Mouse (Mus musculus) left cerebral cortex, adult 9 months (tissue): ENCODE data around the gene Arf3.
"Not testable (repeated sequence)": the region's sequence is repeated elsewhere in the genome, so short reads cannot be mapped to it uniquely, and the experiment has no call there.

Source experiments
- DNase-seq, 2 experiments: peaks; one replicate each; pipeline ENCODE4 v3.0.0; 2022; ENCODE audit warnings: low spot score in 2 of 2

The Arf3 gene

GRCm38 (mm10) chr15:98762670-98763529 is at the start of gene Arf3:
Arf3 (minus strand) TSS chr15:98763214.
- DNase-seq, result peak; percentile 88 to 95

GRCm38 (mm10) chr15:98810212-98810611 is 47.2 kb upstream of the Arf3 start:
- DNase-seq, result not testable (repeated sequence)

- no peak for DNase-seq
These were observed 46.4 kb upstream of the Arf3 start, which contains the start of gene Ddn for GRCm38 (mm10) chr15:98809390-98809789. Ddn (minus strand) TSS chr15:98809490.

GRCm38 (mm10) chr15:98808651-98809134 is 45.7 kb upstream of the Arf3 start:
- peak; percentile 89 to 92 for DNase-seq

GRCm38 (mm10) chr15:98807895-98808650 is 45.1 kb upstream of the Arf3 start:
- DNase-seq, result peak; percentile 82 to 83

- DNase-seq, result peak in 1 of 2 experiments; percentile 38
These were observed 44.1 kb upstream of the Arf3 start for GRCm38 (mm10) chr15:98806809-98807770.

GRCm38 (mm10) chr15:98806071-98806808 is 43.2 kb upstream of the Arf3 start:
- DNase-seq, result no peak

- DNase-seq, result peak in 1 of 2 experiments; percentile 81
These were observed 42.5 kb upstream of the Arf3 start for GRCm38 (mm10) chr15:98805324-98806040.

GRCm38 (mm10) chr15:98804054-98804453 is 41.0 kb upstream of the Arf3 start:
- DNase-seq, result peak; percentile 76 to 94

- DNase-seq, result no peak
These were observed 39.9 kb upstream of the Arf3 start for GRCm38 (mm10) chr15:98802926-98803325.

GRCm38 (mm10) chr15:98799396-98799795 is 36.4 kb upstream of the Arf3 start:
- peak in 1 of 2 experiments; percentile 80 for DNase-seq

GRCm38 (mm10) chr15:98798903-98799302 is 35.9 kb upstream of the Arf3 start:
- no peak for DNase-seq

- DNase-seq, result no peak
These were observed 35.0 kb upstream of the Arf3 start for GRCm38 (mm10) chr15:98797835-98798492.

- no peak for DNase-seq
These were observed 34.0 kb upstream of the Arf3 start for GRCm38 (mm10) chr15:98796803-98797595.

- DNase-seq, result no peak
These were observed 30.2 kb upstream of the Arf3 start for GRCm38 (mm10) chr15:98793141-98793698.

- no peak for DNase-seq
These were observed 29.4 kb upstream of the Arf3 start for GRCm38 (mm10) chr15:98792233-98793020.

- DNase-seq, result no peak
These were observed 28.8 kb upstream of the Arf3 start for GRCm38 (mm10) chr15:98791771-98792170.
